Mouse (Mus musculus) spleen, adult 2 months (tissue): ENCODE measurements around the gene Scn8a. TPM values are rescaled to one million over a fixed set of nuclear protein-coding genes. Genes with fewer than 3 reads are reported as not detected.

Source experiments
- DNase-seq, 2 experiments: peaks; one replicate each; pipeline versions ENCODE4 v3.0.0 to v3.0.0-alpha.2; 2012 to 2021; ENCODE audit warnings: low spot score in 2 of 2, low read depth in 1 of 2
- H3K27ac ChIP-seq: fragments of 200-500 bp; 2 replicates; pipeline ENCODE4 v1.5.1; 2012; ENCODE audit warnings: low read length, inconsistent platforms; ENCODE audit not compliant: insufficient read depth
- H3K27me3 ChIP-seq: fragments of 200-500 bp; 2 replicates; pipeline ENCODE4 v1.6.1; 2012; ENCODE audit warnings: mild to moderate bottlenecking, moderate library complexity, low read length, inconsistent platforms; ENCODE audit not compliant: control insufficient read depth, insufficient read depth
- H3K36me3 ChIP-seq: fragments of 200-500 bp; 2 replicates; pipeline ENCODE4 v1.6.1; 2012; ENCODE audit warnings: mild to moderate bottlenecking, low read length, inconsistent platforms; ENCODE audit not compliant: control insufficient read depth, insufficient read depth
- H3K4me1 ChIP-seq: fragments of 200-500 bp; 2 replicates; pipeline ENCODE4 v1.6.1; 2011; ENCODE audit warnings: inconsistent platforms; ENCODE audit not compliant: control insufficient read depth, insufficient read depth, insufficient read length
- H3K4me3 ChIP-seq: fragments of 200-500 bp; 2 replicates; pipeline ENCODE4 v1.5.1; 2011; ENCODE audit warnings: mild to moderate bottlenecking, inconsistent platforms; ENCODE audit not compliant: insufficient read depth, insufficient read length; ENCODE audit errors: extremely low read depth
- CTCF ChIP-seq: fragments of 200-500 bp; IDR thresholded peaks from 2 replicates; pipeline ENCODE4 v1.5.1; 2011; ENCODE audit warnings: mild to moderate bottlenecking, inconsistent platforms; ENCODE audit not compliant: insufficient read depth, insufficient read length, insufficient replicate concordance; ENCODE audit errors: extremely low read depth
- POLR2A ChIP-seq: fragments of 200-500 bp; IDR thresholded peaks from 2 replicates; pipeline ENCODE4 v1.6.1; 2011; ENCODE audit warnings: low read depth, low read length, inconsistent platforms
- WGBS: fragments of 180-500 bp; shearing (Covaris S2); methylation state at CpG from one replicate; pipeline ENCODE4 v1.1.7; 2018; 5-methylcytosine and 5-hydroxymethylcytosine counted together
- polyA plus RNA-seq: library from polyadenylated mRNA; depleted of rRNA; stranded (reverse); fragments of >200 nt; gene quantifications from 2 replicates; pipeline ENCODE4 v1.2.3, GENCODE M21; 2012

Gene Scn8a
- polyA plus RNA-seq, 1 experiment: 0.54 TPM

DNA sequence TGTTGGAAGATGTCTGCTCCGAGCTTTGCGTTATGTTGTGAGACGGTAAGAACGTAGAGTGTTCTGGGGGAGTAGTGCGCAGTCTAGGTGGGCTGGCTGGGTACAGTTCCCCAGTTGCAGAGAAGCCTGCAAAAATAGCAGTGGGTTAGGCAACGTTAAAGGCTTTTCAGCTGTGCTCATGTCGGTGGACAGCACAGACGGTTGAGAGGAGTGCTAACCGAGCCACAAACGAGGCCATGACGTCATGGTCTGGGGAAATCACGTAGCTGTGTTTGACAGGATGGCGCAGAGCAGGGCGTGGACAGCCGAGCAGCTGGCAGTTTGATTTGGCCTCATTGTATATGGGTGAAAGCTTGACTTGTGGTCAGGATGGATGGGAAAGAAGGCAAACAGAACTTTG, 9.4 kb downstream of the Scn8a start:
- no peak overlapping the region for H3K27ac ChIP-seq
- DNase-seq: no peak
- H3K36me3 ChIP-seq: no peaks in the 10 kb centered on the region
- TF ChIP-seq CTCF (no peak), POLR2A (no peak)
- 66% methylated on average over 15 of the region's 15 CpGs for WGBS
- H3K27me3 ChIP-seq: peaks cover 1% of the 10 kb centered on the region; the same call in 1 of the 2 replicates
- no peaks in the 10 kb centered on the region for H3K4me1 ChIP-seq
- no peak overlapping the region for H3K4me3 ChIP-seq

GRCm38 (mm10) chr15:100881385-100881784, 11.7 kb downstream of the Scn8a start:
- H3K4me1 ChIP-seq: no peaks in the 10 kb centered on the region
- H3K27me3 ChIP-seq: peaks cover 1% of the 10 kb centered on the region; the same call in 1 of the 2 replicates
- no peak overlapping the region for H3K27ac ChIP-seq
- no peak for DNase-seq
- H3K36me3 ChIP-seq: no peaks in the 10 kb centered on the region
- TF ChIP-seq CTCF (no peak), POLR2A (no peak)
- no peak overlapping the region for H3K4me3 ChIP-seq
- WGBS: 69% methylated on average over 5 of the region's 5 CpGs

DNA sequence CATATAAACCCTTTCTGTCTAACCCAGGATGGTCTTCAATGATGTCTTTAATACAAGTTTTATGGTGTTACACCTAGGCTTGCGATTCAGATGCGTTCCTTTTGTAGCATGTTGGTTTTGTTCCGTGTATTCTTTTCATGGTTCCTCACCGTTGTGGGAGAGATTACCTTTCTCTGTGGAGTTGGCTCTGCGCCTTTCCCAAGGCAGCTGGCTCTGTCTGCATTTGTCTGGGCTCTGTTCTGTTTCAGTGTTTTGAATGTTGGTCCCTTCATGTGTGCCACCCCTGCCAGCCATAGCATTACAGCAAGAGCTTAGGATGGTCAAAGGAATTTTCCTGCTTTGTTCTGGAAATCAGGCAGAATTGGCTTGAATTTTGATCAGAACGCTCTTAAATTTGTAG, 14.8 kb downstream of the Scn8a start:
- TF ChIP-seq CTCF: no peak
- TF ChIP-seq POLR2A: no peak
- no peak overlapping the region for H3K27ac ChIP-seq
- H3K27me3 ChIP-seq: peaks cover 1% of the 10 kb centered on the region; the same call in 1 of the 2 replicates
- H3K36me3 ChIP-seq: no peaks in the 10 kb centered on the region
- no peak overlapping the region for H3K4me3 ChIP-seq
- 90% methylated on average over 6 of the region's 6 CpGs for WGBS
- H3K4me1 ChIP-seq: no peaks in the 10 kb centered on the region
- no peak for DNase-seq

DNA sequence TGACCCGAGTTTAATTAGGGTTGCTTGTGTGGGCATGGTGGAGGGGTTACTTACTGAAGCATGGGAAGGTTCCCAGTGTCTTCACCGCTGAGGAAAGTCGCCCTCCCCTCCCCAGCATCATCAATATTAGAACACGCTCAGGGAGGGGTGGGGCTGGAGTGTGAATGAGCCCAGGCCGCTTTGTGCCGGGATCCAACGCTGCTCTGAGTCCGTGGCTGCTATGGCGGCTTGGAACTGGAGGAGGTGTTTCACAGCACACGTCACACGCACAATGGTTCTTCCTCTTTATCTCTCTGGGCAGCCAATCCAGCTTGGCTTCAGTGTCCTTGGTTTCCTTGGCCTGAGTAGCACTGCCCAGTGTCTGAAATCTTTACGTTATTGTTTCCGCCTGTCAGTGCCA, 22.3 kb downstream of the Scn8a start:
- Histone ChIP-seq H3K4me3 (no peak overlapping the region), H3K4me1 (no peaks in the 10 kb centered on the region), H3K27me3 (no peaks in the 10 kb centered on the region), H3K36me3 (no peaks in the 10 kb centered on the region), H3K27ac (no peak overlapping the region)
- no peak for DNase-seq
- WGBS: 41% methylated on average over 13 of the region's 13 CpGs
- TF ChIP-seq CTCF: no peak
- TF ChIP-seq POLR2A: no peak

- WGBS: 96% methylated on average over 23 of the region's 23 CpGs
- H3K36me3 ChIP-seq: no peaks in the 10 kb centered on the region
- no peak overlapping the region for H3K4me3 ChIP-seq
- no peaks in the 10 kb centered on the region for H3K4me1 ChIP-seq
- no peak overlapping the region for H3K27ac ChIP-seq
- TF ChIP-seq POLR2A (no peak), CTCF (no peak)
- H3K27me3 ChIP-seq: no peaks in the 10 kb centered on the region
- DNase-seq: no peak
Measured at GRCm38 (mm10) chr15:100896502-100896901, 26.8 kb downstream of the Scn8a start.

GRCm38 (mm10) chr15:100903811-100904210, 34.2 kb downstream of the Scn8a start:
- TF ChIP-seq CTCF (no peak), POLR2A (no peak)
- WGBS: 83% methylated on average over 9 of the region's 9 CpGs

DNA sequence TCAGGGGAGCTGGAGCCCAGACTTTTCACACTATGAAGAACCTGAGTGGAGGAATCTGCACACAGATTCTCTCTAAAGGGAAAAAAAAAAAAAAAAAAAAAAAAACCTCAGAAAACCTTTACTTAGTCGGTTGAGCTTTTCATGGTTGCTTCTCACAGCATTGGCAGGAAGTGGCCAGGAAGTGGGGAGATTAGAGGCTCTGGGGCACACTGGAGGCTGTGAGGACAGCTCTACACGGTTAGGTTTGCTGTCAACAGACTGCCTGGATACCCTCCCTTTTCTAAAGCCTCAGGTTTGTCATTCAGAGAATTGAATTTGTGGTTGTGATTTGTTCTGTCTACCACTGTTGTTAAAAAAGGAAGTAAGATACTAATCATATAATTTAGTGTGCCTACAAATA, 35.3 kb downstream of the Scn8a start:
- H3K4me3 ChIP-seq: no peak overlapping the region
- no peak overlapping the region for H3K27ac ChIP-seq
- WGBS: 3% methylated on average over 2 of the region's 2 CpGs
- peak; percentile 66 to 75 for DNase-seq
- no peaks in the 10 kb centered on the region for H3K36me3 ChIP-seq
- peaks cover 11% of the 10 kb centered on the region; the same call in 1 of the 2 replicates for H3K4me1 ChIP-seq
- H3K27me3 ChIP-seq: no peaks in the 10 kb centered on the region
- no peak for TF ChIP-seq CTCF
- TF ChIP-seq POLR2A: no peak

More at GRCm38 (mm10) chr15:100903811-100904210, 34.2 kb downstream of the Scn8a start:
- H3K4me1 ChIP-seq: peaks cover 11% of the 10 kb centered on the region; the same call in 1 of the 2 replicates
- no peak for DNase-seq
- H3K27ac ChIP-seq: no peak overlapping the region
- H3K27me3 ChIP-seq: no peaks in the 10 kb centered on the region
- no peak overlapping the region for H3K4me3 ChIP-seq
- H3K36me3 ChIP-seq: no peaks in the 10 kb centered on the region
